Mouse (Mus musculus) midbrain, embryonic 10.5 days (tissue): Measurements from ENCODE around the gene Lhfpl2. TPM values are rescaled to one million over a fixed set of nuclear protein-coding genes. Genes with fewer than 3 reads are reported as not detected.

ENCODE experiments used
- DNase-seq: peaks from one replicate; pipeline ENCODE4 v3.0.0-alpha.2; 2017; ENCODE audit warnings: low spot score
- H3K27ac ChIP-seq: fragments of 300-500 bp; sonication (generic); replicated peaks from 2 replicates; pipeline ENCODE4 v1.5.1; 2016; ENCODE audit warnings: mild to moderate bottlenecking
- H3K27me3 ChIP-seq: fragments of 300-500 bp; sonication (generic); 2 replicates; pipeline ENCODE4 v1.6.1; 2016; ENCODE audit warnings: low read depth, mild to moderate bottlenecking; ENCODE audit not compliant: poor library complexity, severe bottlenecking
- H3K36me3 ChIP-seq: fragments of 300-500 bp; sonication (generic); 2 replicates; pipeline ENCODE4 v1.6.1; 2016; ENCODE audit warnings: mild to moderate bottlenecking, moderate library complexity
- H3K4me1 ChIP-seq: fragments of 300-500 bp; sonication (generic); 2 replicates; pipeline ENCODE4 v1.6.1; 2016
- H3K4me3 ChIP-seq: fragments of 300-500 bp; sonication (generic); 2 replicates; pipeline ENCODE4 v1.5.1; 2016; ENCODE audit warnings: mild to moderate bottlenecking, moderate library complexity
- H3K9me3 ChIP-seq: fragments of 300-500 bp; sonication (generic); replicated peaks from 2 replicates; pipeline ENCODE4 v1.6.1; 2016; ENCODE audit warnings: mild to moderate bottlenecking
- WGBS: fragments of 180-500 bp; shearing (Covaris S2); methylation state at CpG from one replicate; pipeline ENCODE4 v1.1.7; 2016; 5-methylcytosine and 5-hydroxymethylcytosine counted together
- polyA plus RNA-seq: library from polyadenylated mRNA; unstranded; fragments of >200 nt; fragmentation: Nextera tagmentation; extraction: Ambion mirVana; gene quantifications from 2 replicates; pipeline ENCODE4 v1.2.1, GENCODE M21; 2016

Gene Lhfpl2
- polyA plus RNA-seq, 1 experiment from 2014 or later, result 18.0 TPM

- DNase-seq, result peak; percentile 51
Observed at GRCm38 (mm10) chr13:94205234-94205633, 147.6 kb downstream of the Lhfpl2 start.

GRCm38 (mm10) chr13:94207973-94208372, 150.4 kb downstream of the Lhfpl2 start:
- Histone ChIP-seq H3K9me3 (peaks cover 10% of the 10 kb centered on the region; the same call in 1 of the 2 replicates), H3K36me3 (peaks cover 25% of the 10 kb centered on the region), H3K27me3 (no peaks in the 10 kb centered on the region), H3K4me1 (peaks cover 7% of the 10 kb centered on the region), H3K27ac (no peak overlapping the region), H3K4me3 (no peak overlapping the region)
- no peak for DNase-seq
- 96% methylated on average over 16 of the region's 16 CpGs for WGBS

More at GRCm38 (mm10) chr13:94205234-94205633, 147.6 kb downstream of the Lhfpl2 start:
- Histone ChIP-seq H3K27ac (no peak overlapping the region), H3K4me3 (no peak overlapping the region), H3K4me1 (no peaks in the 10 kb centered on the region), H3K27me3 (no peaks in the 10 kb centered on the region), H3K9me3 (peaks cover 10% of the 10 kb centered on the region; the same call in 1 of the 2 replicates), H3K36me3 (peaks cover 25% of the 10 kb centered on the region)
- 14% methylated on average over 6 of the region's 6 CpGs for WGBS

GRCm38 (mm10) chr13:94208892-94209291, 151.3 kb downstream of the Lhfpl2 start:
- no peak overlapping the region for H3K4me3 ChIP-seq
- peaks cover 7% of the 10 kb centered on the region for H3K4me1 ChIP-seq
- peaks cover 23% of the 10 kb centered on the region for H3K36me3 ChIP-seq
- H3K27me3 ChIP-seq, result no peaks in the 10 kb centered on the region
- H3K9me3 ChIP-seq, result peaks cover 10% of the 10 kb centered on the region; the same call in 1 of the 2 replicates
- DNase-seq, result no peak
- H3K27ac ChIP-seq, result no peak overlapping the region

- Histone ChIP-seq H3K27ac (no peak overlapping the region), H3K4me3 (no peak overlapping the region), H3K9me3 (peaks cover 10% of the 10 kb centered on the region; the same call in 1 of the 2 replicates), H3K36me3 (peaks cover 21% of the 10 kb centered on the region), H3K4me1 (peaks cover 7% of the 10 kb centered on the region), H3K27me3 (no peaks in the 10 kb centered on the region)
- no peak for DNase-seq
- 79% methylated on average over 6 of the region's 6 CpGs for WGBS
Observed at GRCm38 (mm10) chr13:94211236-94212119, 153.9 kb downstream of the Lhfpl2 start.

DNA sequence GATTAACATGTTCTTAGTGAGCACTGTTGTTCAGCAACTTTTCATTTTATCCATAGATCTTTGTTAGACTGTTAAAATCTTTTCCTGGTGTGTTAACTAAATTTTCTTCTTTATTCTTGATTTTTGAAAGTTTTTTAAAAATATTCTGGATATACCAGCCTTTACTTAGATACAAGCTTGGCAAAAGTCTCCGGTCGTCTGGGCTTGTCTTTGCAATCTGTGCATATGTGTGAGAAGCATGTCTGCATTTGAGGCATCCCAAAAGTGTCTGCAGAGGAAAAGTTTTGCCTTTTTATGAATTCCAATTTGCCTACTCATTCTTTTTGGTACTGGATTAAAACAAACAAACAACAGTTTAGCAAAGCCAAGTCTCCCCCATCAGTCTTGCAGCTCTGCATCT, 154.6 kb downstream of the Lhfpl2 start:
- peaks cover 21% of the 10 kb centered on the region for H3K36me3 ChIP-seq
- peaks cover 7% of the 10 kb centered on the region for H3K4me1 ChIP-seq
- no peaks in the 10 kb centered on the region for H3K27me3 ChIP-seq
- H3K27ac ChIP-seq, result no peak overlapping the region
- peaks cover 10% of the 10 kb centered on the region; the same call in 1 of the 2 replicates for H3K9me3 ChIP-seq
- 90% methylated on average over 2 of the region's 2 CpGs for WGBS
- no peak for DNase-seq
- H3K4me3 ChIP-seq, result no peak overlapping the region

GRCm38 (mm10) chr13:94212716-94213115, 155.1 kb downstream of the Lhfpl2 start:
- H3K36me3 ChIP-seq, result peaks cover 21% of the 10 kb centered on the region
- WGBS, result 92% methylated on average over 2 of the region's 2 CpGs
- no peak overlapping the region for H3K27ac ChIP-seq
- no peak overlapping the region for H3K4me3 ChIP-seq
- peaks cover 10% of the 10 kb centered on the region; the same call in 1 of the 2 replicates for H3K9me3 ChIP-seq
- no peak for DNase-seq
- H3K4me1 ChIP-seq, result peaks cover 7% of the 10 kb centered on the region
- no peaks in the 10 kb centered on the region for H3K27me3 ChIP-seq

DNA sequence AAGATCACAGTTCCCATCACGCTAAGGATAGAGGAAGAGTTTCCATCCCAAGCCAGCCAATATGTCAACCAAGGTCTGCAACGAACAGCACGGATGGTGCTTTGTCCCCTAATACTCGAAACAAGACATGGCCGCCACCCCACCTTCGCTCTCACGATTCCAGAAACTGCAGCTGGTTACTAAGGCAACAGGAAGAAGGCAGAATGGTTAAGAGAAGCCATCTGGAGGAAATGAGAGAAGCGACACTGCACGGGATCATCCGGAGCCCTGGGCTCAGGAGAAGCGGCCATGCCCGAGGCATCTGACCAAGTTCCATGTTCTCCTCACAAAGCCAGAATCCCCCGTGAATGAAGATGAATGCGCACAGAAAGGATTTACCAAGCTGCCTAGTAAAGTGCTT, 166.0 kb downstream of the Lhfpl2 start:
- Histone ChIP-seq H3K27me3 (no peaks in the 10 kb centered on the region), H3K4me1 (peaks cover 4% of the 10 kb centered on the region; the same call in 1 of the 2 replicates), H3K4me3 (no peak overlapping the region), H3K27ac (no peak overlapping the region), H3K36me3 (peaks cover 17% of the 10 kb centered on the region), H3K9me3 (no peaks in the 10 kb centered on the region)
- 91% methylated on average over 14 of the region's 14 CpGs for WGBS
- DNase-seq, result no peak

- Histone ChIP-seq H3K27me3 (no peaks in the 10 kb centered on the region), H3K4me1 (peaks cover 8% of the 10 kb centered on the region), H3K36me3 (peaks cover 17% of the 10 kb centered on the region), H3K27ac (no peak overlapping the region), H3K9me3 (no peaks in the 10 kb centered on the region), H3K4me3 (no peak overlapping the region)
- 93% methylated on average over 38 of the region's 38 CpGs for WGBS
- no peak for DNase-seq
Observed at GRCm38 (mm10) chr13:94224717-94225705, 167.4 kb downstream of the Lhfpl2 start.

DNA sequence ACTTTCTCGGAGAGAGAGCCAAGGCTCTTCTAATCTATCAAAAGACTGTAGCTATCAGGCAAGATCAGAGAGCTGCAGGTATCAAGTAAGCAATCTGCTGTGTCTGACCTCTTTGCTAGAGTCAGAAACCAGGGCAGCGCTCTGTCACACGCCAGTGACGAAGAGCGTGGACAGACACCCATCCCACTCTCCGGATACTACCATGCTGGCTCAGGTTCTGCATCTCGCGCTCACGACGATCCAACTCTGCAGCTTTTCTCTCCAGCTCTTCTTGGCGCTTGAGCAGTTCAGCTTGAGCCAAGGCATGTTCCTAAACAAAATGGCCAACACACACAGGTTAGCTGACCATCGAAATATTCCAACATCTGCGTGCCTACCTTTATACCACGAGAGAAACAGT, 174.3 kb downstream of the Lhfpl2 start:
- H3K36me3 ChIP-seq, result peaks cover 4% of the 10 kb centered on the region; the same call in 1 of the 2 replicates
- H3K9me3 ChIP-seq, result no peaks in the 10 kb centered on the region
- 92% methylated on average over 14 of the region's 14 CpGs for WGBS
- H3K27ac ChIP-seq, result no peak overlapping the region
- H3K4me1 ChIP-seq, result peaks cover 8% of the 10 kb centered on the region
- H3K27me3 ChIP-seq, result no peaks in the 10 kb centered on the region
- DNase-seq, result no peak
- H3K4me3 ChIP-seq, result no peak overlapping the region

GRCm38 (mm10) chr13:94239488-94239887, 181.9 kb downstream of the Lhfpl2 start:
- Histone ChIP-seq H3K9me3 (no peaks in the 10 kb centered on the region), H3K27ac (peak overlapping the region; percentile 56; the same call in 1 of the 2 replicates)
- WGBS, result 61% methylated on average over 4 of the region's 4 CpGs

GRCm38 (mm10) chr13:94240111-94240510, 182.5 kb downstream of the Lhfpl2 start:
- no peaks in the 10 kb centered on the region for H3K36me3 ChIP-seq
- H3K27ac ChIP-seq, result no peak overlapping the region
- H3K4me3 ChIP-seq, result no peak overlapping the region
- 85% methylated on average over 6 of the region's 6 CpGs for WGBS
- H3K4me1 ChIP-seq, result peaks cover 22% of the 10 kb centered on the region
- H3K27me3 ChIP-seq, result no peaks in the 10 kb centered on the region
- no peak for DNase-seq
- no peaks in the 10 kb centered on the region for H3K9me3 ChIP-seq

More at GRCm38 (mm10) chr13:94239488-94239887, 181.9 kb downstream of the Lhfpl2 start:
- no peaks in the 10 kb centered on the region for H3K36me3 ChIP-seq
- H3K4me1 ChIP-seq, result peaks cover 22% of the 10 kb centered on the region
- no peak for DNase-seq
- no peak overlapping the region for H3K4me3 ChIP-seq
- no peaks in the 10 kb centered on the region for H3K27me3 ChIP-seq

DNA sequence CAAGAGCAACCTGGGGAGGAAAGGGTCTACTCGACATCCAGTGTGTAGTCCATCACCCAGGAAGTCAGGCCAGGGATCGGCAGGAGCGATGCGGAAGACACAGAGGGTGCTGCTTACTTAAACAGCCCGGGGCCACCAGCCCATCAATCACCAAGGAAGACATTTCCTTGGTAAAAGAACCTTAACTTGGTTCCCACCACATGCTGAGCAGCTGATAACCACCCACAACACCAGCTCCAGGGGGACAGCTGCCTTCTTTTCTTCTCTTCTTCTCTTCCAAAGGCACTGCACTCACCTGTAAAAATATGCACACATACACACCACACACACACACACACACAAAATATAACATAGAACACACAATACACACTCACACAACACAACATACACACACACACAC, 183.3 kb downstream of the Lhfpl2 start:
- DNase-seq, result no peak
- Histone ChIP-seq H3K36me3 (no peaks in the 10 kb centered on the region), H3K4me3 (no peak overlapping the region), H3K9me3 (no peaks in the 10 kb centered on the region), H3K4me1 (peaks cover 24% of the 10 kb centered on the region), H3K27me3 (no peaks in the 10 kb centered on the region), H3K27ac (no peak overlapping the region)
- 75% methylated on average over 5 of the region's 5 CpGs for WGBS
